Mouse (Mus musculus) lung, embryonic 14.5 days (tissue): ENCODE data around the gene Grm8. TPM values are rescaled to one million over a fixed set of nuclear protein-coding genes. Genes with fewer than 3 reads are reported as not detected.

Experiments used
- ATAC-seq: fragments of 200-750 bp; cut with Nextera tagmentation; 2 replicates; pipeline ENCODE4 v1.8.0; 2017; ENCODE audit warnings: mild to moderate bottlenecking, moderate TSS enrichment, moderate library complexity; ENCODE audit not compliant: insufficient read depth
- DNase-seq: peaks from one replicate; pipeline ENCODE4 v3.0.0-alpha.2; 2015
- H3K27ac ChIP-seq: fragments of 300-500 bp; sonication (generic); 2 replicates; pipeline ENCODE4 v1.5.1; 2014; ENCODE audit warnings: low read depth, mild to moderate bottlenecking, moderate library complexity
- H3K27me3 ChIP-seq: fragments of 300-500 bp; sonication (generic); 2 replicates; pipeline ENCODE4 v1.6.1; 2014; ENCODE audit warnings: low read length, control low read depth; ENCODE audit not compliant: insufficient read depth
- H3K36me3 ChIP-seq: fragments of 300-500 bp; sonication (generic); 2 replicates; pipeline ENCODE4 v1.6.1; 2014; ENCODE audit warnings: control low read depth; ENCODE audit not compliant: insufficient read depth
- H3K4me1 ChIP-seq: fragments of 300-500 bp; sonication (generic); 2 replicates; pipeline ENCODE4 v1.6.1; 2014; ENCODE audit warnings: antibody characterized with exemption, control low read depth; ENCODE audit not compliant: insufficient read depth
- H3K4me2 ChIP-seq: fragments of 300-500 bp; sonication (generic); 2 replicates; pipeline ENCODE4 v1.6.1; 2014; ENCODE audit warnings: mild to moderate bottlenecking
- H3K4me3 ChIP-seq: fragments of 300-500 bp; sonication (generic); 2 replicates; pipeline ENCODE4 v1.5.1; 2014; ENCODE audit warnings: low read depth, low read length
- H3K9ac ChIP-seq: fragments of 300-500 bp; sonication (generic); 2 replicates; pipeline ENCODE4 v1.6.1; 2014
- H3K9me3 ChIP-seq: fragments of 300-500 bp; sonication (generic); 2 replicates; pipeline ENCODE4 v1.6.1; 2016; ENCODE audit warnings: low read depth, low read length, control low read depth
- CTCF ChIP-seq: IDR thresholded peaks from 2 replicates; pipeline ENCODE4 v1.5.1; 2016; ENCODE audit warnings: antibody characterized with exemption, low read depth
- WGBS: fragments of 180-500 bp; shearing (Covaris S2); extraction: QIAGEN DNeasy Blood & Tissue Kit; methylation state at CpG from one replicate; pipeline ENCODE4 v1.1.7; 2014; 5-methylcytosine and 5-hydroxymethylcytosine counted together
- microRNA counts: library from miRNA; unstranded; fragments of <30 nt; microRNA quantifications from one replicate; lab custom pipeline; 2016
- microRNA-seq: library from miRNA; unstranded; fragments of <30 nt; microRNA quantifications from one replicate; pipeline ENCODE4, GENCODE M21; 2016; ENCODE audit warnings: borderline number of aligned reads
- polyA plus RNA-seq: library from polyadenylated mRNA; unstranded; fragments of >200 nt; fragmentation: Nextera tagmentation; extraction: Ambion mirVana; gene quantifications from 2 replicates; pipeline ENCODE4 v1.2.1, GENCODE M21; 2014

The Grm8 gene
- polyA plus RNA-seq, 1 experiment from 2014 or later, result not detected

DNA sequence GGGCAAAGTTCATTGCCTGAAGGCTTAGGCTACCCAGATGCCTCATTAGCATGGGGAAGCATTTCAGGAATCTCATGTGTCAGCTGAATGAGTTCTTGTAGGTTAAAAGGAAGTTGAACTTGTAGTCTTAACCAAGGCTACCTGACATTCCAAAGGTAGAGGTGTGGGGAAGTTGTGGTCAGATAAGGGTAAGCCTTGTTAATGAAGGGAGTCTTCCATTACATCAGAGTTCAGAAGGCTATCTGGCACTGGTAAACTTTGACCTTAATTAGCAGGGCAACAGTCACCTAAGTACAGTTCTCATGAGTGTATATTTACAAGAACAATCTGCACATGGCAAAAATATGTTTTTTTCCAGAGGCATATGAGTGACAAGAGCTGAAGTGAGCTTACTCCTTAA, 870.0 kb downstream of the Grm8 start:
- no peaks in the 10 kb centered on the region for H3K27me3 ChIP-seq
- DNase-seq, result no peak

DNA sequence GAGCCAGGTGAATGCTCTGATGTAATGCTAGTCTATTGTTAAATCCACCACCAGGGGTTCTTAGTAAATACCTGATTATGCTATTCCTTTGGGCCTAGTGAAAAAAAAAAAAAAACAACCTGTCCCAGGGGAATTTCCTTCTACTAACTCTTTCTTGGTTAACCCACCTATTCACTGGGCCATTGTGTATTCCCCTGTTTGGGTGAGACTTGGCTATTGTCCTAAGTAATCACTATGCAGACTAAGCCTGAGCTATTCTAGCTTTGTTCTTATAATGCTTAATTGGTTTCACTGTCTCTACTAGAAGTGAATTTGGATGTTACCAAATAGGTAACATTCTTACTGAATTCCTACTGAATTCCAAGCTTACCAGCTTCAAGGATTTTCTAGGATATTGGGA, 872.4 kb downstream of the Grm8 start:
- Histone ChIP-seq H3K4me2 (no peak overlapping the region), H3K36me3 (no peaks in the 10 kb centered on the region), H3K4me3 (no peak overlapping the region), H3K9ac (no peak overlapping the region), H3K9me3 (no peaks in the 10 kb centered on the region), H3K27ac (no peak overlapping the region), H3K27me3 (no peaks in the 10 kb centered on the region), H3K4me1 (no peaks in the 10 kb centered on the region)
- DNase-seq (no peak), ATAC-seq (no peak)
- no peak for TF ChIP-seq CTCF

More for the DNA sequence above, 870.0 kb downstream of the Grm8 start:
- Histone ChIP-seq H3K36me3 (no peaks in the 10 kb centered on the region), H3K9ac (no peak overlapping the region), H3K9me3 (no peaks in the 10 kb centered on the region), H3K4me3 (no peak overlapping the region), H3K4me2 (no peak overlapping the region), H3K4me1 (no peaks in the 10 kb centered on the region), H3K27ac (no peak overlapping the region)
- TF ChIP-seq CTCF, result no peak
- no peak for ATAC-seq

DNA sequence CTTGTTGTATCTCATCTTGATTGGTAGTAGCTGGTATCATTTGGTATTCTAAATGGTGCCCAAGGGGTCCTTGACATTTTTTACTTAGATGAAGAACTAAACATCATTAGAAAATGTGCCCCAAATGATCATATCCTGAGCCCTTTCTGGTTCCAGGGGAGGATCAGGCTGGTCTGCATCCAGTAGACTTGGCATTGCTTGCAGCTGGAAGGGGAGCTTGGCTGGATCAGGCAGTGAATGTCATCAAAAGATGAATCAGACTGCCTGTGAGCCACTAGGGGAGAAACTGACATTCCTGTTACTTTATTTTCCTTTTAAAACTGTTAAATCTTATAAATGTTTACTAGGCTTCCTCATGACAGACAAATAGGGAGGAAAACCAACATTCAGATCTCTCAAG, 894.6 kb downstream of the Grm8 start:
- H3K9ac ChIP-seq, result no peak overlapping the region
- H3K27me3 ChIP-seq, result no peaks in the 10 kb centered on the region
- H3K27ac ChIP-seq, result no peak overlapping the region
- H3K4me3 ChIP-seq, result no peak overlapping the region
- no peaks in the 10 kb centered on the region for H3K9me3 ChIP-seq
- no peak overlapping the region for H3K4me2 ChIP-seq
- H3K36me3 ChIP-seq, result no peaks in the 10 kb centered on the region
- DNase-seq (no peak), ATAC-seq (no peak)
- H3K4me1 ChIP-seq, result no peaks in the 10 kb centered on the region
- TF ChIP-seq CTCF, result no peak

GRCm38 (mm10) chr6:27239968-27240367, 895.0 kb downstream of the Grm8 start:
- WGBS, result 51% methylated on average over 2 of the region's 2 CpGs
- no peak overlapping the region for H3K4me2 ChIP-seq
- no peaks in the 10 kb centered on the region for H3K4me1 ChIP-seq
- H3K27ac ChIP-seq, result no peak overlapping the region
- H3K4me3 ChIP-seq, result no peak overlapping the region
- TF ChIP-seq CTCF, result no peak
- H3K9ac ChIP-seq, result no peak overlapping the region
- no peaks in the 10 kb centered on the region for H3K36me3 ChIP-seq
- DNase-seq, result no peak
- H3K27me3 ChIP-seq, result no peaks in the 10 kb centered on the region
- H3K9me3 ChIP-seq, result no peaks in the 10 kb centered on the region
- no peak for ATAC-seq

MicroRNAs encoded within 50 kb of the gene (microRNA counts, 519-probe panel; counts per million panel counts)
- microRNA mmu-miR-592 (lab: Ali Mortazavi, UCI), result 3,382 counts per million, percentile 66 among the panel's probes with 10 or more counts

Small RNA genes within 50 kb of the gene (microRNA-seq; reads per million reads assigned to microRNA genes)
- gene Mir592, result 2.6 reads per million, percentile 6 among the genes with 10 or more reads in this experiment
